In the genomic region with DNA sequence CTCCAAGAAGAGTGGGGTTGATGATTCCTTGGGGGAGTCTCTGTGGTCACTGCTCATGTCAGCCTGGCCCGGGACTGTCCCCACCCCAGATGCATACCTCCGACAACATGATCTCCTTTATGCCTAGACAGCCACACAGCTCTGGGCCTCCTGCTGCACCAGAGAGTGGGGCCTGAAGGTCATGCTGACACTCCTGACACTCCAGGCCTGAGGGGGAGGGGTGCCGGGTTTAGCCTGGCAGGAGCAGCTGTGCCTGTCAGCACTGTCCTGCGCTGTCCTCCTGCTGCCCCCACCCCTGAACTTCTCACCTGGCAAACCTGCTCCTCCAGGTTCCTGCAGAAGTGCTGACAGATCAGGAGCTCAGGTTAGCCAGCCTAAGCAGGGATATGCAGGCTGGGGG, we compare ENCODE assay signal across 14 mouse cellular contexts.
A peak's percentile ranks its signal among the peaks of the same experiment; 100 is the strongest.
DNase-seq lines count a peak whose midpoint lies in the region; ATAC-seq lines count a peak whose summit lies in the region.
"Had no signal": no experiment of that assay in that cellular context is flagged by ENCODE, and none has a peak within 500 bp of the region (broad histone marks: within the 10 kb centered on the region; RNA-seq: fewer than 3 reads in every experiment).

No protein-coding gene starts in this region.

- H3K36me3 ChIP-seq in midbrain, embryonic 11.5 days (ENCODE audit: control insufficient read depth, insufficient read depth, low read length) = no peaks in the 10 kb centered on the region
- H3K36me3 ChIP-seq in midbrain, embryonic 16.5 days (ENCODE audit: control insufficient read depth, insufficient read depth, low read length) = no peaks in the 10 kb centered on the region
- no peaks in the 10 kb centered on the region for H3K36me3 ChIP-seq in embryonic facial prominence, embryonic 12.5 days
- no peaks in the 10 kb centered on the region for H3K36me3 ChIP-seq in heart, embryonic 11.5 days (ENCODE audit: control insufficient read depth, insufficient read depth, low read length)
- H3K36me3 ChIP-seq: limb, embryonic 15.5 days had no signal

- no peak overlapping the region for H3K4me2 ChIP-seq in midbrain, embryonic 11.5 days
- no peak overlapping the region for H3K4me2 ChIP-seq in midbrain, embryonic 16.5 days (ENCODE audit: low read length)
- H3K4me2 ChIP-seq in embryonic facial prominence, embryonic 12.5 days (replicated peaks) = no peak overlapping the region
- no peak overlapping the region for H3K4me2 ChIP-seq in heart, embryonic 11.5 days
- H3K4me2 ChIP-seq: limb, embryonic 15.5 days had no signal

- H3K4me3 ChIP-seq in midbrain, embryonic 11.5 days (ENCODE audit: low read depth, low read length) = no peak overlapping the region
- H3K4me3 ChIP-seq in midbrain, embryonic 16.5 days (ENCODE audit: low read depth, low read length) = no peak overlapping the region
- no peak overlapping the region for H3K4me3 ChIP-seq in embryonic facial prominence, embryonic 12.5 days
- H3K4me3 ChIP-seq in heart, embryonic 11.5 days (ENCODE audit: low read depth, low read length) = no peak overlapping the region
- H3K4me3 ChIP-seq: erythroblast, embryonic 14.5 days; limb, embryonic 15.5 days had no signal

- no peak for ATAC-seq in midbrain, embryonic 11.5 days (ENCODE audit: low FRiP score)
- ATAC-seq in midbrain, embryonic 16.5 days = no peak
- peak; percentile 11; the same call in 1 of the 2 replicates for ATAC-seq in embryonic facial prominence, embryonic 12.5 days (ENCODE audit: insufficient number of reproducible peaks, insufficient read depth, low FRiP score, low TSS enrichment)
- ATAC-seq in heart, embryonic 11.5 days (replicated peaks; ENCODE audit: insufficient number of reproducible peaks, low FRiP score, low TSS enrichment) = 0 out of 2 replicates have a peak, but pooled peaks have one; percentile 41
- ATAC-seq: forebrain, embryonic 16.5 days had no signal

- intact Hi-C loops in heart, postnatal 14 days (cut with DNase I) = no loop called here

- DNase-seq in midbrain, embryonic 11.5 days (ENCODE audit: low spot score, missing footprints) = peak; percentile 75
- peak; percentile 25 to 44 for DNase-seq in heart, postnatal 14 days
- no peak for DNase-seq in T-cell, adult 2 months (ENCODE audit: low spot score)
- no peak for DNase-seq in right cerebral cortex, adult 2 months (ENCODE audit: low spot score in 2 of 2)
- DNase-seq: cerebellum, adult 9-10 months; kidney, adult 2 months; lung, postnatal 36 days; right cerebral cortex, postnatal 14 days had no signal

- H3K4me1 ChIP-seq in midbrain, embryonic 11.5 days (ENCODE audit: control insufficient read depth, insufficient read depth, low read length) = no peaks in the 10 kb centered on the region
- H3K4me1 ChIP-seq in midbrain, embryonic 16.5 days (ENCODE audit: control insufficient read depth, insufficient read depth, low read length) = no peaks in the 10 kb centered on the region
- no peaks in the 10 kb centered on the region for H3K4me1 ChIP-seq in embryonic facial prominence, embryonic 12.5 days
- peaks cover 7% of the 10 kb centered on the region for H3K4me1 ChIP-seq in heart, embryonic 11.5 days (ENCODE audit: control insufficient read depth, insufficient read depth, low read length)
- H3K4me1 ChIP-seq: limb, embryonic 15.5 days had no signal

- no peaks in the 10 kb centered on the region for H3K27me3 ChIP-seq in midbrain, embryonic 11.5 days (ENCODE audit: control insufficient read depth, insufficient read depth, low read length)
- H3K27me3 ChIP-seq in midbrain, embryonic 16.5 days (ENCODE audit: control insufficient read depth, insufficient read depth, low read depth, low read length) = no peaks in the 10 kb centered on the region
- no peaks in the 10 kb centered on the region for H3K27me3 ChIP-seq in embryonic facial prominence, embryonic 12.5 days
- H3K27me3 ChIP-seq in heart, embryonic 11.5 days (ENCODE audit: control insufficient read depth, insufficient read depth, low read length) = no peaks in the 10 kb centered on the region
- H3K27me3 ChIP-seq: limb, embryonic 15.5 days had no signal

- no peak overlapping the region for H3K27ac ChIP-seq in midbrain, embryonic 11.5 days (ENCODE audit: low read depth, low read length)
- H3K27ac ChIP-seq in midbrain, embryonic 16.5 days (ENCODE audit: low read length) = no peak overlapping the region
- H3K27ac ChIP-seq in embryonic facial prominence, embryonic 12.5 days = no peak overlapping the region
- H3K27ac ChIP-seq in heart, embryonic 11.5 days (ENCODE audit: low read depth, low read length) = peak overlapping the region; percentile 6; the same call in 1 of the 2 replicates
- H3K27ac ChIP-seq: limb, embryonic 15.5 days had no signal

- 55% methylated on average over 4 of the region's 4 CpGs for WGBS in midbrain, embryonic 11.5 days
- 54% methylated on average over 4 of the region's 4 CpGs for WGBS in midbrain, embryonic 16.5 days
- 47% methylated on average over 4 of the region's 4 CpGs for WGBS in embryonic facial prominence, embryonic 12.5 days
- WGBS in heart, embryonic 11.5 days (ENCODE audit: insufficient replicate concordance) = 9% methylated on average over 4 of the region's 4 CpGs

- no peak overlapping the region for H3K9ac ChIP-seq in midbrain, embryonic 11.5 days (ENCODE audit: low read length)
- H3K9ac ChIP-seq in midbrain, embryonic 16.5 days (ENCODE audit: low read depth, low read length) = no peak overlapping the region
- no peak overlapping the region for H3K9ac ChIP-seq in embryonic facial prominence, embryonic 12.5 days
- no peak overlapping the region for H3K9ac ChIP-seq in heart, embryonic 11.5 days (ENCODE audit: low read depth, low read length)
- H3K9ac ChIP-seq: limb, embryonic 15.5 days had no signal

- H3K9me3 ChIP-seq in midbrain, embryonic 11.5 days (ENCODE audit: control insufficient read depth, low read length) = no peaks in the 10 kb centered on the region
- H3K9me3 ChIP-seq in midbrain, embryonic 16.5 days (replicated peaks; ENCODE audit: control insufficient read depth, low read length, poor library complexity, severe bottlenecking) = no peaks in the 10 kb centered on the region
- H3K9me3 ChIP-seq in embryonic facial prominence, embryonic 12.5 days = no peaks in the 10 kb centered on the region
- no peaks in the 10 kb centered on the region for H3K9me3 ChIP-seq in heart, embryonic 11.5 days (replicated peaks; ENCODE audit: control insufficient read depth, low read length)
- H3K9me3 ChIP-seq: limb, embryonic 15.5 days had no signal

Comparison
In these comparisons a context has a peak if more than half of its experiments do, and no peak if none do; other contexts are left out.
1. ATAC-seq: peak in embryonic facial prominence, embryonic 12.5 days (single experiment) and heart, embryonic 11.5 days (single experiment); none in midbrain, embryonic 11.5 days (single experiment) and midbrain, embryonic 16.5 days (single experiment).
2. DNase-seq: peak in midbrain, embryonic 11.5 days (single experiment) and heart, postnatal 14 days (2 of 2); none in T-cell, adult 2 months (single experiment) and right cerebral cortex, adult 2 months (0 of 2).